Mouse (Mus musculus) spleen, adult 2 months (tissue): Measurements from ENCODE around the gene Gm20388. TPM values are rescaled to one million over a fixed set of nuclear protein-coding genes. Genes with fewer than 3 reads are reported as not detected.

Experiments used
- DNase-seq, 2 experiments: peaks; one replicate each; pipeline versions ENCODE4 v3.0.0 to v3.0.0-alpha.2; 2012 to 2021; ENCODE audit warnings: low spot score in 2 of 2, low read depth in 1 of 2
- H3K27ac ChIP-seq: fragments of 200-500 bp; 2 replicates; pipeline ENCODE4 v1.5.1; 2012; ENCODE audit warnings: low read length, inconsistent platforms; ENCODE audit not compliant: insufficient read depth
- H3K27me3 ChIP-seq: fragments of 200-500 bp; 2 replicates; pipeline ENCODE4 v1.6.1; 2012; ENCODE audit warnings: mild to moderate bottlenecking, moderate library complexity, low read length, inconsistent platforms; ENCODE audit not compliant: control insufficient read depth, insufficient read depth
- H3K36me3 ChIP-seq: fragments of 200-500 bp; 2 replicates; pipeline ENCODE4 v1.6.1; 2012; ENCODE audit warnings: mild to moderate bottlenecking, low read length, inconsistent platforms; ENCODE audit not compliant: control insufficient read depth, insufficient read depth
- H3K4me1 ChIP-seq: fragments of 200-500 bp; 2 replicates; pipeline ENCODE4 v1.6.1; 2011; ENCODE audit warnings: inconsistent platforms; ENCODE audit not compliant: control insufficient read depth, insufficient read depth, insufficient read length
- H3K4me3 ChIP-seq: fragments of 200-500 bp; 2 replicates; pipeline ENCODE4 v1.5.1; 2011; ENCODE audit warnings: mild to moderate bottlenecking, inconsistent platforms; ENCODE audit not compliant: insufficient read depth, insufficient read length; ENCODE audit errors: extremely low read depth
- CTCF ChIP-seq: fragments of 200-500 bp; IDR thresholded peaks from 2 replicates; pipeline ENCODE4 v1.5.1; 2011; ENCODE audit warnings: mild to moderate bottlenecking, inconsistent platforms; ENCODE audit not compliant: insufficient read depth, insufficient read length, insufficient replicate concordance; ENCODE audit errors: extremely low read depth
- POLR2A ChIP-seq: fragments of 200-500 bp; IDR thresholded peaks from 2 replicates; pipeline ENCODE4 v1.6.1; 2011; ENCODE audit warnings: low read depth, low read length, inconsistent platforms
- WGBS: fragments of 180-500 bp; shearing (Covaris S2); methylation state at CpG from one replicate; pipeline ENCODE4 v1.1.7; 2018; 5-methylcytosine and 5-hydroxymethylcytosine counted together
- polyA plus RNA-seq: library from polyadenylated mRNA; depleted of rRNA; stranded (reverse); fragments of >200 nt; gene quantifications from 2 replicates; pipeline ENCODE4 v1.2.3, GENCODE M21; 2012

The Gm20388 gene
- polyA plus RNA-seq, 1 experiment, result 26.1 TPM

DNA sequence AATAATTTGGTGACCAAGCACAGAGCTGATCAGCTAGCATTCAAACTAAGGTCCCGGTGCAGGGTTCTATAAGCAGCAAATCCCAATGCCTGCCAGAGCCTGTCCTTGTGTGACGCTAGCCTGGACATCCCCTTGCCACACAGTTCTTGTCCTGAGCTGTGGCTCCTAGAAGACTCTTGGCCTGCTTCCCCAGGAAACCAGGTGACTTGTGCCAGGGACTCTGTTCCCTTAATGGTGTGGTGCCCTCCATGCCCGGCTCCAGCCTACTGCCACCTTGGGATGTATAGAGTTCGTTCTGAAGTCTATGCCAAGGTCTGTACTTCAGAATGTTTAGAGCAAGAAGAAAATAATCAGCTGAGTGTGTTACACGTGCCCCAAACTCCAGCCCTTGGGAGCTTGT is 775.9 kb downstream of the Gm20388 start:
- Histone ChIP-seq H3K36me3 (no peaks in the 10 kb centered on the region), H3K4me1 (peaks cover 15% of the 10 kb centered on the region; the same call in 1 of the 2 replicates), H3K4me3 (no peak overlapping the region), H3K27ac (peak overlapping the region; percentile 34; the same call in 1 of the 2 replicates), H3K27me3 (no peaks in the 10 kb centered on the region)
- WGBS, result 68% methylated on average over 5 of the region's 5 CpGs
- no peak for DNase-seq
- TF ChIP-seq POLR2A (no peak), CTCF (no peak)

DNA sequence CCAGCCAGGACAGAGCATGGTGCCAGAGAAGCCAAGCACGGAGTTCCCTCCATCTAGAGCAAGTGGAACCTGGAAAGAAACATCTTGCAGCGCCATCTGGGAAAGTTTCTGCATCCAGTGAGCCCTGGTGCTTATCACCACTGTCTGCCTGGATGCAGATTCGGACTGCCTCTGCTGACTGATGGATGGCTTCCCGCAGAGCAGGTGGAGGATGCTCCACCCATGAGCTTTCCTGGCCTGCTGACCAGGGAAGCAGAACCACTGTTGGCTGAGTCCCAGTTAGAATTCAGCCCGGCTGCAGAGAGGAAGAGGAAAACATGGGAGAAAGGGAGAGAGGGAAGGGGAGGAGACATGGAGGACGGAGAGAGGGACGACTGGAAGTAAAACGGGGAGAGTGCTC is 777.1 kb downstream of the Gm20388 start:
- H3K27ac ChIP-seq, result no peak overlapping the region
- WGBS, result 81% methylated on average over 8 of the region's 8 CpGs
- H3K4me3 ChIP-seq, result no peak overlapping the region
- no peak for DNase-seq
- TF ChIP-seq CTCF, result no peak
- TF ChIP-seq POLR2A, result no peak
- H3K36me3 ChIP-seq, result no peaks in the 10 kb centered on the region
- peaks cover 15% of the 10 kb centered on the region; the same call in 1 of the 2 replicates for H3K4me1 ChIP-seq
- no peaks in the 10 kb centered on the region for H3K27me3 ChIP-seq

DNA sequence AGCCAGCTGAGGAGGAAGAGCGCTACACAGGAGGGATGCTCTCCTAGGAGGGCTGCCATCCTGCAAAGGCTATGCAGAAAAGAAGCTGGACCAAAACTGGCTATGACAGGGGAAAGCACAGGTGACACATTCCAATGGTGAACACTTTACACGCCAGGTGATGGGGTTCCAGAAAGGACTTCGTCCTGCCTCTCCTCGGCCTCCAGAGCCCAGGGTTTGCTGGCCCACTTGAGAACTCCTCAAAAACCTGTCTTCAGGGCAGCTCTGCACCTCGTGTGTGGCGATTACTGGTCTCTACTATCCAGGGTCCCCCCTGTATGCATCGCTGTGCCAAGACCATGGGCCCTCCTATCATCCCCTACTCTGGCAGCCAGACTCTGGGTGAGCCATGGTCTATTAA is 777.9 kb downstream of the Gm20388 start:
- H3K4me1 ChIP-seq, result peaks cover 15% of the 10 kb centered on the region; the same call in 1 of the 2 replicates
- H3K36me3 ChIP-seq, result no peaks in the 10 kb centered on the region
- no peak for TF ChIP-seq POLR2A
- no peak for DNase-seq
- H3K27me3 ChIP-seq, result no peaks in the 10 kb centered on the region
- no peak overlapping the region for H3K4me3 ChIP-seq
- no peak overlapping the region for H3K27ac ChIP-seq
- 94% methylated on average over 7 of the region's 7 CpGs for WGBS

DNA sequence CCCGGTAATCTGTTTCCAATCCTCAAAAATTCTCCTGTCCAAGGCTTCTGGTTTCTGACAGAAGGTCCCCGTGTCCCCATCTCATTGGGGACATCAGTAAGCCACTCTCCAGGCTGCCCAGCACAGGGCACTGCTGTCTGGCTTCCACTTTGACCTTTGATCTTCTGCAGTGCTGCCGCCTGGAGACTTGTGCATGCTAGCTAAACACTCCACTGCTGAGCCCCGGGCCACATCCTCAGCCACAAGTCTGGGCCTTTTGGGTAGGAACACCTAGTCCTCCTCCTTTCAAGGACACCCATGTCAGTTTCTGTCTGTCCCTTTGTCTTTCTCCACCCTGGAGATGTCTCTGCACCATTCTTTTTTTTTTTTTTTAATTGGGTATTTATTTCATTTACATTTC is 782.3 kb downstream of the Gm20388 start:
- Histone ChIP-seq H3K4me3 (no peak overlapping the region), H3K4me1 (peaks cover 13% of the 10 kb centered on the region; the same call in 1 of the 2 replicates), H3K36me3 (no peaks in the 10 kb centered on the region), H3K27ac (no peak overlapping the region), H3K27me3 (no peaks in the 10 kb centered on the region)
- 85% methylated on average over 4 of the region's 4 CpGs for WGBS
- DNase-seq, result no peak
- TF ChIP-seq CTCF, result no peak
- no peak for TF ChIP-seq POLR2A

DNA sequence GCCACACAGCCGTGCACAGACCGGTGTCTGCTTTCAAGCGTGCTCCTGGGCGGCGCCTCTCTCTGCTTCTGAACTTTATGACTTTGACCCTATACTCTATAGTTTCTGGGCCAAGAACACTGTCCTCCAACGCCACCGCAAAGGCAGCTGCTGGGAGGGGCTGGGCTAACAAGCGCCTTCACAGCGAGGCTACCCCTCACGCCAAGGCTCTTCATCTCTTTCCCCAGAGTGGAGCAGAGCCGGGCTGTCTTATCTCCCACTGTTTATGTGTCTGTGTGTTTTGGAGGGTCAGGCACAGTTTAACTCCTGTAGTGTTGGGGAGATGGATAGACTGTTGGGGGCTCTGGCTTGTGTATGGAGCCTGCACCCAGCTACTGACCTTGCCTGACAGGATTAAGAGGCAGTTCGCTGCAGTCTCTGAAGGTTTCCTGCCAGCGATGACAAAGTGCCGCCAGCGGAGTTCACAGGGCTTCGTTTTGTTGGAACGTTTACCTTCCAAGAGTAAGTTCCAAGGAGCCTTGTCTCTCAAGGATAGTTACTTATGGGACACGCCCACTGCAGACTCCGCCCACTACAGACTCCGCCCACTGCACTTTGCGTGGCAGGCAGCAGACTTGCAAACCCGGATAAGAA is 783.3 kb downstream of the Gm20388 start:
- DNase-seq, result no peak
- no peaks in the 10 kb centered on the region for H3K27me3 ChIP-seq
- H3K4me1 ChIP-seq, result peaks cover 13% of the 10 kb centered on the region; the same call in 1 of the 2 replicates
- H3K27ac ChIP-seq, result no peak overlapping the region
- no peaks in the 10 kb centered on the region for H3K36me3 ChIP-seq
- no peak overlapping the region for H3K4me3 ChIP-seq
- TF ChIP-seq CTCF (no peak), POLR2A (no peak)
- 61% methylated on average over 22 of the region's 22 CpGs for WGBS

DNA sequence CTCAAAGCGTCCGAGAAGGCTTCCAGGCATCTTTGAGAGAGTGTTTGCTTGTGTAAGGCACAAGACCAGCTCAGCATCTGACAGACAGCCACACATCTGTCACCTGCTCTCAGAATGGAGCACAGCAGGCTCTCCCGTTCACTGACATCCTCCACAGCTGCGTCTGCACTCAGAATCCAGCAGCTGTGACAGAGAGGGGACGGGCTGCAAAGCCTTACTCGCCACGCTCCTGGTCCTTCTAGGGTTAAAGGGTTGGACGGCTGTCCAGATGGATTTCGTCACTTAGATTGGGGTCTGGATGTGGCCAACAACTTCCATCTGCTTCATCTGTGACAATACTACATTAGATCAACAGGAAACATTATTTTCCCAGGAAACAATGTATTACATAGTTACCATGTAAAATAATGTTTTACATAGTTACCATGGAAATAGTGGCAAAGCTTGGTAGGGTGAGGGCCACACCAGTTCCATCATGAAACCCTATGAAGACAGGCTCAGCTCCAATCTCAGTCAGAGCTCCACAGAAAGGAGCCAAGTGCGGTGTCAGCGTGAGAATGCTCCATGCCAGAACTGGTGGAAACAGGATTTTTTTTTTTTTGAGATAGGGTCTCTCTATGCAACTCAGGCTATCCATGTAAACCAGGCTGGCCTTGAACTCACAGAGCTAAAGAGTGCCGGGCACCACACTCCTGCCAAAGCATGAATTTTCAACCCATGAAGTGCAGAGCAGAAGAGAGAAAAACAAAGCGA is 785.9 kb downstream of the Gm20388 start:
- Histone ChIP-seq H3K27ac (no peak overlapping the region), H3K27me3 (no peaks in the 10 kb centered on the region), H3K36me3 (no peaks in the 10 kb centered on the region), H3K4me3 (no peak overlapping the region), H3K4me1 (peaks cover 33% of the 10 kb centered on the region; the same call in 1 of the 2 replicates)
- TF ChIP-seq CTCF (no peak), POLR2A (no peak)
- 30% methylated on average over 13 of the region's 13 CpGs for WGBS
- no peak for DNase-seq
